Mouse (Mus musculus) v-Abl transformed pro-B cells (cell line): Measurements from ENCODE around the gene 1500009L16Rik.

ENCODE experiments used
- in situ Hi-C, 2 experiments: fragments of 400-800 bp; cut with MboI; formaldehyde crosslinking; loops; one replicate each; pipeline ENCODE4 v1.15.1; 2025; ENCODE audit not compliant: unreplicated experiment in 2 of 2

The 1500009L16Rik gene

DNA sequence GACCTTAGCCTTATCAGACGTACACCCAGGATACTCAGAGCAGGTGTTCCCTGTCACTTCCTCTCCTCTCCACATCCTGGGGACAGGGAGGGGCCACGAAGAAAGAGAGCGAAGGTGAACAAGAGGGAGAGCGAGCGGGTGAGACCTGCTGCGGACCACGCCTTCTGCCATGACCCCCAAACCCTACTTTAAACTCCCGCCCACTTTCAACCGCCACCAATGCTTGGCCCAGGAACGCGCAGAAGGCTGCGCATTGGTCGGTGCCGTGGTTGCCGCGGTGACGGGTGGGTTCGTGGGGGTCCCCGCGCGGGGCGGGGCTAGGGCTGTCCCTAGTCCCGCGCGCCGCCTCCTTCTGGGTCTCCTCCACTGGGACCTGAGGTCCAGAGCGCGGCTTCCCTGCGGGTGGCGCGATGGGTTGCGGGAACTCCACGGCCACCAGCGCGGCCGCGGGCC, at the start of gene 1500009L16Rik:
1500009L16Rik (plus strand) TSS at position 287 of the 453 bp plus-strand sequence.
- in situ Hi-C loops = no loop called here

DNA sequence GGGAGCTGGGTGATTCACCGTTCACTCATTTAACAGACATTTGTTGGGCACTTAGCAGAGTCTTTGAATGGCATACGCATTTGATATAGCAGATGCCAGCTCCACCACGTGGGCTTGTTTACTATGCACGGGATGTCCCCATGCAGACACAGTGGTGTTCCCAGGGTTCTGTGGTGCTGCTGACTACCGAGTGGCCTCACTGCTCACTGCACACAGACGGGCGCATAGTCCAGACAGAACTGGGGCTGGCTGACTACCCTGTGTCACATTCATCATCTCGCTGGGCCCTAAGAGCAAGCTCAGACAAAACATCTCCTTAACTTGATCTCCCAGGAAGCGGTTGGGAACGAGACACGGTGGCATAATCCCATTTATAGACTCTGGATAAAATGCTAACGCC, 41.3 kb upstream of the 1500009L16Rik start:
- in situ Hi-C loops = no loop called here

- in situ Hi-C loops = no loop called here
Observed at GRCm38 (mm10) chr10:83688215-83688614, 34.5 kb upstream of the 1500009L16Rik start.

DNA sequence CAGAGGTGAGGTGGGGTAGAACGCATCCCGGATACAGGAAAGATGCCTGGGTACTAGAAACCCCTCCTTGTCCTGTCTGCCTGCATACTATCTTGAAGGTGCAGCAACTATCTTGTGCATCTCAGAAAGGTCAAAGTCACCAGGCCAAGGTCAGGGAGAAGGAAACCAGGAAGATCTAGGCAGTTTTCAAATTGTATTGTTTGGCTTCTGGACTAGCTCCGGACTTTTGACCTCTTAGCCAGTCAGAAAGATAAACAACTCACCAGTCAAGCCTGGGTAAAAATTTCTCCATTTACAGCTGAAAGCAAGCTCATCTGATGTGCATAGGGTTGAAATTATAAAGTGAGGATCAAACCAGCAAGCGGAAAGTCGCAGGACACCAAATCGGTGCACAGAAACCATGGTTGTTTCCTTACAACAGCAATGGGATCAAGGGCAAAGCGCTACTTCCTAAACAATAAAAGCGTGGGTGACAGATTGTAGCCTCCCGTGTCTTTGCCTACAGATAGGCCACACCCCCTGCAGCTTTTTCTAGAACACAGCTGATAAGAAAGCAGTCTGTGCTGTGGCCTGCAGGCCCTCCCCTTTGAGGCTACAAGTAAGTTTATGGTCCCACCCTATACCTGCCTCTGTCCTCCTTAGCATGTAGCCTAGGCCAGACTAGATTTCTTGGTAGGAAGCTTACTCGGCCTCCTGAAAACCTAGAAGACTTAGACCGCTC, 30.3 kb upstream of the 1500009L16Rik start:
- in situ Hi-C loops = no loop called here

DNA sequence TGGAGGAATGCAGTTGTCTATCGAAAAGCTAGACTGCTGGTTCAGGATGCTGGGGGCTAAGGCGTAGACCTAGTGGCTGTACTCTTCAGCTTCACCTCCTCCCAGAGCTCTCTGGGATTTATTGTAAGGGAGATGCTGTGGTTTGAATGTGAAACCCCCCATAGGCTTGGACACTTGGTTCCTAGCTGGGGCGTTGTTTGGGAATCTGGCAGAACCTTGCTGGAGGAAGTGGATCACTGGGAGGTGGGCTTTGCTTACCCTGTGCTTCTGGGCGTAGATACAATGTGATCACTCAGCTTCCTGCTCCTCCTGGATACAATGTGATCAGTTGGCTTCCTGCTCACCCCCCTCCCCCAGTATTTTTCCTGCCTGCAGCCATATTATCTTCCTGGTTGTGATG, 26.4 kb upstream of the 1500009L16Rik start:
- in situ Hi-C loops = no loop called here

DNA sequence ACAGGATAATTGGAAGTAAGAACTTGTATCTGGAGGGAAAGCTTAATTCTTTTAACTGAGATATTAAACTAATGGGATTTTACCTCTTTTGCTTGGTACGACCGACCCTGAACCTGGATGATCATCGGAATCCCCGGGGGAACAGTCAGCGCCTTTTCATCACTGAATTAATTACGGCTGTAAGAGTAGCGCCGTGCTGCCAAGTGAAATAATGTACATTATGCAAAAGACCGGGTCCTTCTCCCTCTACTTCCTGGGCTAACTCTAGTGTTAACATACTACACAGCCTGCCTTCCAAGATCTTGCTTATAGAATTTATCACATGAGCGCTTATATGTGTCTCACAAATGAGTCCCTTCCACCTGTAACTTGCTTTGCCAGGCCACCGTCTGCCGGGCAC, 16.0 kb upstream of the 1500009L16Rik start:
- in situ Hi-C loops = no loop called here

- in situ Hi-C loops = no loop called here
Observed at GRCm38 (mm10) chr10:83709920-83710319, 12.7 kb upstream of the 1500009L16Rik start.

DNA sequence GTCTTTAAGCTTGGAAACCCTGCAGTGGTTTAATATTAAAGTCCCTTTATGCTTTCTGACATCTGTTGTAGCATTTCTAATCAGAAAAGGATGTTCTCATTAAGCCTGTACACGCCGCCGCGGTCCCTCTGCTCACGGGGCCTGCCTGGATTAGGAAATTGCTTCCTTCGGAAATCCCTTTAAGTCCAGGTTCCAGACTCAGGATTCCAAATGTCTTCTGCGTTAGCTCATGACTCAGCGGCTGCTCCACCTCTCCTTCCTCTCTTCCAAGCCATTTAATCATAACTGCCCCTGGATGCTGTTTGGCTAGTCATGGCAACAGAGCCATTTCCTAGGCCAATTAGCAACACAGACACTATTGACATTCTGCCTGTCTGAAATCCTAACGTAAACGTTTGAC, 10.9 kb upstream of the 1500009L16Rik start:
- in situ Hi-C loops = no loop called here

- in situ Hi-C loops = no loop called here
Observed at GRCm38 (mm10) chr10:83718855-83719474, 3.7 kb upstream of the 1500009L16Rik start.

- in situ Hi-C loops = no loop called here
Observed at GRCm38 (mm10) chr10:83723055-83723454, 390 bp downstream of the 1500009L16Rik start.

DNA sequence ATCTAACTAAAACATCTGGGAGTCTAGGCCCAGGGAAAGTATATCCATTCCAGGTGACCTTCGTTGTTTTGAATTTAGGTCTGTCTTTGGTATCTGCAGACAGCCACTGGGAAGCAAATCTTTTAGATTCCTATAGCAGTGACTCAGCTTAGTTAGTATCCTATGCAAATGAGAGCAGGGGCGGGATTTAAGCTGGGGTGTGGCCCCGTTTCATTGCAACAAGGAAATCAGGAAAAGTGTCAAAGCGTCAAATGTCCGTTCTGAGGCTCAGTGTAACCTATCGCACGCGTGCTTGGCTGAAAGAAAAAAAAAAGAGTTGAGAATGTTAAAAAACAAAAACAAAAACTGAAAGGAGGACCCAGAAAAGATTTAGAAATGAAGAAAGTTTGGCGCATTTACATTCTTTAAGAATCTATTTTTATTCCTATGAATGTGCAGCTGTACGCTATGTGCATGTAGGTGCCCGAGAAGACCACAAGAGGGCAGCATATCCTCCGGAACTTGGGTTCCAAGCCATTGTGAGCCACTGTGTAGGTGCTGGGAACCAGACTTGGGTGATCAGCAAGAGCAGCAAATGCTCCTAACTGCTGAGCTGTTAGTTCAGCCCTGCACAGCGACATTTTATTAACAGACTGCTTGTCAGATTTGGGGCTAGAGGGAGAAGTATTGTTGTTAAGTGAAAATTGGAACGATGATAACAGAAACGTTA, 1.8 kb downstream of the 1500009L16Rik start:
- in situ Hi-C loops = no loop called here

DNA sequence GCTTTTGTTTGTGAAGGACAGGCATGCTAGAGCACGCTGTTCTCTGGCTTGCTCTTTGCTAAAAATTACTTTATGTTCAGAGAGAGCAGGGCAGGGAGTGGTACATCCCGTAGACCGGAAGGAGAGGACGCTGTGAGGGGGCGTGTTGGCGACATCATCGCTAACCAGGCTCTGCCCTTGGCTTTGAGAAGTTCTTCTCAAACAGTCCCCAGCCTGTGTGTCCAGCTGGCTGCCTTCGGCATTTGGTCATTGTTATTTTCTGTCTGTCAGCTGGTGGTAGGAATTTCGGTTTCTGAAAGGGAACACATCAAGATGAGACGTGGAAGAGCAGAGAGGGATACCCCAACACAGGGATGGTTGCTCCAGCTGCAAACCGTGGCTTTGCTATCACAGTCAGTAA, 3.5 kb downstream of the 1500009L16Rik start:
- in situ Hi-C loops = no loop called here

DNA sequence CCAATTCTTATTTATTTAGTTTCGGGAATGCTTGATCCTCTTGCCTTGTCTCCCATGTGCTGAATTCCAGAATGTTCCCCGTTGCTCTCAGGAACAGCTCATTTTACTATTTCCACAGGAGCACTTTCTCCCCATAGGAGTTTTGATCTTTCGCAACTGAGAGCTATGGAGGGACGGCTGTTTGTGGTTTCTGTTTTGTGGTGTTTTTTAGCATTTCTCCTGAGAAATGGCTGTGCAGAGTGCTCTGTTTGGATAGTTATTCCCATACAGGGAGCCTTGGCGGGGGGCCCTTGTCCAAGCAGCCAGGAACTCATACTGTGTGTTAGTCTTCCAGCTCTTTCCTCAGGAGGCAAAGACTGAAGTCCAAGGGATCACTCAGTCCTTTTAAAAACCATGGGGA, 5.2 kb downstream of the 1500009L16Rik start:
- in situ Hi-C loops = no loop called here

- in situ Hi-C loops = no loop called here
Observed at GRCm38 (mm10) chr10:83728529-83728928, 5.9 kb downstream of the 1500009L16Rik start.

GRCm38 (mm10) chr10:83729076-83729475, 6.4 kb downstream of the 1500009L16Rik start:
- in situ Hi-C loops = no loop called here

GRCm38 (mm10) chr10:83729492-83729891, 6.8 kb downstream of the 1500009L16Rik start:
- in situ Hi-C loops = no loop called here

GRCm38 (mm10) chr10:83733725-83734124, 11.1 kb downstream of the 1500009L16Rik start:
- in situ Hi-C loops = no loop called here

DNA sequence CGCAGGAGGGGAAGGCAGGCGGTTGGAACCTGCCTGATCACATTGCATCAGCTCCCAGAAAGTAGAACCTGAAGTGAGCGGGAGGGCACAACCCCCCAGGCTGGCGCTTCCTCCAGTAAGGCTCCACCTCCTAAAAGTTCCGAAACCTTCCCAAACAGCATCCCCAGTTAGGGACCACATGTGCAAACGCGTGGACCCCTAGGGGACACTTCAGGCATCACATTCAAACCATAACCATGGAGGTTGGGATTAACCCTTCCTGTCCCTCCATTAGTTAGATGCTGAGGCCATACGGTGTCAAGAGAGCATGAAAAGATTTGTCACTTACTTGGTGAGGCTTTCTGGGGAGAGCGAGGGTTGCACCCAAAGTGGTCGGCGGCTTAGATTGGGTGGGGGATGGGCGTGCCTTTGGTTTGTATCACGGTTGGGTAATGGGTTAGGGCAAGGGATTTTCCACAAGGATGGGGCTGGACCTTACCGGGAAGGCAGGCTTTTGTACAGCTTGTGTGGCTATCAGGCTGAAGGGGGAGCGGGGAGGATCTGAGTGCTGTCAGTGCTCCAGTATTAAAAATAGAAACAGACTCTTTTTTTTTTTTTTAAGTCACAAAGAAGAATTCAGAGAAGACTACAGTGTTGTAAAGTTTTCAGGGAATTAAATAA, 16.5 kb downstream of the 1500009L16Rik start:
- in situ Hi-C loops = no loop called here

DNA sequence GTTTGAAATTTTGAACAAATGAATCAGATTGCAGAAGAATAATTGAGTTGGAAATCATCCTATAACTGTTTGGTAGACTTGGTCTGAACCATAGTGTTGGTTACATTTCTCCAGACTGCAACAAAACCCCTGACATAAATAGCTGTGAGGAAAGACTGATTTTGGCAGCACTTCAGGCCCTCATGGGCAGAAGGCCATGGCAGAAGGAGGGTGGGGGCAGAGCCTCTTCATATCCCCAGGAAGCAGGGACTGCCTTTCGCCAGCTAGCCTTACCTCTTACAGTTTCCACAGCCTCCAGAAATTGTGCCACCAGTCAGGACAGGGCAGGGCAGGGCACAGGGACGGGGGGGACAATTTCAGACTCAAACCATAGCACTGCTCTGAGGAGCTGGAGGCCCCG, 22.0 kb downstream of the 1500009L16Rik start:
- in situ Hi-C loops = no loop called here

DNA sequence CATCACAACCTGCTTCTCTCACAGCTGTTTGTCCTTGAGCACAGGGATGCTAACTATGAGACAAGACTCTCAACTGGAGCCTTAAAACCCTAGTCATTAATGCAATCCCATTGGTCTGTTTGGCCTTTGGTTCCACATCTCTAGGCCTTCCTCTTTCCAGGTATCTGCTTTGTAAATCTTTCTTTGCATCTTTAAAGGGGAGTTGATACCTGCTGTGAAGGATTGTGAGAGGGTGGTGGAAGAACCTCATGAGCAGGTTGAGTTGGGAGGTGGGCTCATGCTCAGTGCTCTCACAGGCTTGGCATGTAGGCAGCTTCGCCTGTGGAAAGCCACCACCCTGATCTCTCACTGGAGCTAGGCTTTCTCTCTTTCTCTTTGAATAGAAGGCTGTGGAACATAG, 30.4 kb downstream of the 1500009L16Rik start:
- in situ Hi-C loops = no loop called here

- in situ Hi-C loops = no loop called here
Observed at GRCm38 (mm10) chr10:83757343-83757962, 34.8 kb downstream of the 1500009L16Rik start.
